Mouse (Mus musculus): ENCODE data around the gene Ccl26.

The Ccl26 gene

GRCm38 (mm10) chr5:135537326-135537725, 26.0 kb downstream of the Ccl26 start:
- DNase-seq, result peak; percentile 39

- DNase-seq, result no peak
Observed at GRCm38 (mm10) chr5:135535867-135536266, 27.5 kb downstream of the Ccl26 start.

- peak; percentile 83 for DNase-seq
Observed at GRCm38 (mm10) chr5:135533431-135533830, 29.9 kb downstream of the Ccl26 start.

- DNase-seq, result no peak
Observed at GRCm38 (mm10) chr5:135531306-135531845, 32.0 kb downstream of the Ccl26 start.

GRCm38 (mm10) chr5:135529964-135530363, 33.4 kb downstream of the Ccl26 start:
- no peak for DNase-seq

- no peak for DNase-seq
Observed at GRCm38 (mm10) chr5:135529310-135529709, 34.1 kb downstream of the Ccl26 start.

GRCm38 (mm10) chr5:135527986-135528385, 35.4 kb downstream of the Ccl26 start:
- DNase-seq, result no peak

DNA sequence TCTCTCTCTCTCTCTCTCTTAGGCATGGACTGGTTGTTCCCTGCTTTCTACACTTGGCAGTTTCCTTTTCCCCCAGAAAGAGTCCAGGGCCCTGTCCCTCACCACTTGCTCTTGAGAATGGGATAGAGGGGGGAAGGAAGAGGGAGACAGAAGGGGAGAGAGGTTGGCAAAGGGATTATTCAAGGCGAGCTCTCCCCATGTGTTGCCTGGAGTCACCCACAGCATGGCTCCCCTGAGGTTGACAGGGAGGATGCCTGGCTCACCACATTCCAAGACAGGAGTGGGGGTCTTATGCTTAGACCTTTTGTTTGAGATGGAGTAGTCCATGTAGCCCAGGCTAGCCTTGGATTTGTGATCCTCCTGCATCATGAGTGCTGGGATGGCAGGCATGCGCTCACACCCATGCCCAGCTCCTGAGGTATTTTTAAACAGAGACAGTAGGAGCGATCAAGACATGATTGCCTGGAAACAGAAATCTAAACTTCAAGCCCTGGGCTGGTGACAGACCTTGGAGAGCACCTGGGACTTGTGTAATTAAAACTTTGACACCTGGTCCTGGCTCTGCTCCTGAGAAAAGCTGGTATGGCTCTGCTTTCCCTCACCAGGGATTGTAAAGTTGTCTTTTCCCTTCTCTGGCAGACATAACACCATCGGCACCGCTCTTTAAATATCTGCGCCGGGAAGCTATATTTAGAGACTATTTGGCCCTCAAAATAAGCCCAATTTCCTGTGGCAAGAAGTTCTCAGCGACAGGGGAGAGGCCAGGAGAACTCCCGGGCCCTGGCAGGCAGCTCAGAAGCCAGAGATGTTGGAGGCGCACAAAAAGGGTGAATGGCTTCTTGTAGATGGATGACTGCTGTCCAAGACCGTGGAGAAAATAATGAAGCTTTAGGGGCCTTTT, 38.5 kb downstream of the Ccl26 start:
- peak; percentile 41 for DNase-seq

DNA sequence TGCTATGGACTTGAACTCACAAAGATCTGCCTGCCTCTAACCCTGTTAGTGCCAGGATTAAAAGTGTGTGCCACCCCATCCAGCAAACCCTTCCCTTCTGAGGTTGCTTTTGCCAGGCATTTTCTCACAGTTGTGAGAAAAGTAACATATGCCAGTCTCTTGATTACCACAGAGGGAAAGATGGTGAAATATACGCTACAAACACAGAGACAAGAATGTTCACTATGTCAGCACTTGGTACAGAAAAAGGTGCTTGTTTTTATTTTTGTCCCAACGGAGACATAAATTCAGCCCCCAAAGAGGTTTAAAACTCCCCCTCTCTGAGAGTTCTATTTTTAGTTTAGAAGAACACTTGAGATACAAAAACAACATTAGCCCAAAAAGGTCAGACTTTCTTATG, 39.3 kb downstream of the Ccl26 start:
- DNase-seq, result no peak

DNA sequence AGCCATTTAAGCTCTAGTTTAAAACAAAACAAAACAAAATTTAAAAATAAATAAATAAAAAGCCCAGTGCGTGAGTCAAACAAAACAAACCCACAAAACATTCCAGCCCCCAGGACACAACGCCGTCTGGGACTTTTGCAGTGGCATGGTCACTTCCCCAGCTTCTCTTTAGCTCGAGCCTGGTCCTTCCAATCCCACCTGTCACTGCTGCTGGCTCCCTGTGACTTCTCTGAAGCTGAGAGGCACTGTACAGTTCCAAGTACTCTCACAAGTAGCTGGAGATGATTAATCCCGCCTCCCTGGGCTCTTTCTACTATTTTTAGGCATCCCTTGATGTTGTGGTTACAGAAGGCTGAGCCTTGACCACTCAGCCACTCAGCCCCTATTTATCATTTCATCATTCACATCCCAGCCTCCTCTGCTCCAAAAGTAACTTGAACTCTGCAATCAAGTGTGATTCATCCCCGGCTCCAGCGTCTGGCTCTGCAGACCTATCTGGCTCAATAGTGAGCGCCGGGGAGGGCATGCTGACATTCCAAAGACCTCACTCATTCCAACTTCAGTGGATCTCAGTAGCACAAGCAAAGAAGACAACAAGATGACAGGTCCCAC, 41.2 kb downstream of the Ccl26 start:
- no peak for DNase-seq

- DNase-seq, result no peak
Observed at GRCm38 (mm10) chr5:135517348-135517883, 46.0 kb downstream of the Ccl26 start.

DNA sequence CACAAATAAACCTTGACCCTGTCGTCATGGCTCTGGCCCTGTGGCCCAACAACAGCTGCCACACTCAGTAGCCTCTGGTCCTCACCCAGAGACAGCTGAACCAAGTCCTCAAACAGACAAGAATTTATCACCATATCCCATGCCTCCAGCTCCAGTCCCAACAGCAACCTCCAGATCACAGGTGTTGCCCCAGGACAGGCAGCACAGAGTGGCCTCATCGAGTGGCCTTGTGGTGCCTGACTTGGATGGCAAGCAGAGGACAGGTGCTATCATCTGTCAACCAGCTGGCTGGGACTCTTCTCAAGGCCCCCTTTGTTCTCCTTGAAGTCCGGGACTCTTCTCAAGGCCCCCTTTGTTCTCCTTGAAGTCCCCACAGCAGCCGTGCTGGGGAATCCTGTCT, 50.2 kb downstream of the Ccl26 start:
- DNase-seq, result no peak

DNA sequence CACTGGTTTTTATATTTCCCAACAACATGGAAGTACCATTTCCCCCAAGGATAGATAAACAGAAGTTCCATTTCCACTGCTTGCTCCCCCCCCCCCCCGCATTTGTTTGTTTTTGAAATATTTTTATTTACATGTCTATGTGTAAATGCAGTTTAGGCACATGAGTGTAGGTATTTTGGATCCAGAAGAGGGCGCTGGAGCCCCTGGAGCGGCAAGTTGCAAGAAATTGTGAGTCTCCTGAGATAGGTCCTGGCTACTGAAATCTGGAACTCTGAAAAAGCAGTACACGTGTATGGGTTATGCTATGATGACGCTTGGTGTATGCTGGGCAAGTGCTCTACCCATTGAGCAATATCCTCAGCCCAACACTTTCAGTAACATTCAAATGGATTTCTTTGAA, 52.3 kb downstream of the Ccl26 start:
- DNase-seq, result no peak
